Mouse (Mus musculus): ENCODE measurements around the gene Ficd. TPM values are rescaled to one million over a fixed set of nuclear protein-coding genes. Genes with fewer than 3 reads are reported as not detected.
A peak's percentile ranks its signal among the peaks of the same experiment; 100 is the strongest.

Ficd gene
- total RNA-seq (2021) = 10 to 100 TPM in 1 of 2 experiments, 1 to 10 TPM in 1; 9.6 to 12.0 TPM
- long read RNA-seq, experiment 1, transcript Ficd-201 (3 exons, 3,133 nt) = major isoform, 21 of 25 reads
- long read RNA-seq, experiment 1, partial matches to known transcripts = 1 of 25 reads
- long read RNA-seq, experiment 1, other reads (novel, unspliced or antisense) = 3 of 25 reads
- long read RNA-seq, experiment 2, transcript Ficd-201 (3 exons, 3,133 nt) = major isoform, 27 of 32 reads
- long read RNA-seq, experiment 2, partial matches to known transcripts = 3 of 32 reads
- long read RNA-seq, experiment 2, other reads (novel, unspliced or antisense) = 2 of 32 reads

DNA sequence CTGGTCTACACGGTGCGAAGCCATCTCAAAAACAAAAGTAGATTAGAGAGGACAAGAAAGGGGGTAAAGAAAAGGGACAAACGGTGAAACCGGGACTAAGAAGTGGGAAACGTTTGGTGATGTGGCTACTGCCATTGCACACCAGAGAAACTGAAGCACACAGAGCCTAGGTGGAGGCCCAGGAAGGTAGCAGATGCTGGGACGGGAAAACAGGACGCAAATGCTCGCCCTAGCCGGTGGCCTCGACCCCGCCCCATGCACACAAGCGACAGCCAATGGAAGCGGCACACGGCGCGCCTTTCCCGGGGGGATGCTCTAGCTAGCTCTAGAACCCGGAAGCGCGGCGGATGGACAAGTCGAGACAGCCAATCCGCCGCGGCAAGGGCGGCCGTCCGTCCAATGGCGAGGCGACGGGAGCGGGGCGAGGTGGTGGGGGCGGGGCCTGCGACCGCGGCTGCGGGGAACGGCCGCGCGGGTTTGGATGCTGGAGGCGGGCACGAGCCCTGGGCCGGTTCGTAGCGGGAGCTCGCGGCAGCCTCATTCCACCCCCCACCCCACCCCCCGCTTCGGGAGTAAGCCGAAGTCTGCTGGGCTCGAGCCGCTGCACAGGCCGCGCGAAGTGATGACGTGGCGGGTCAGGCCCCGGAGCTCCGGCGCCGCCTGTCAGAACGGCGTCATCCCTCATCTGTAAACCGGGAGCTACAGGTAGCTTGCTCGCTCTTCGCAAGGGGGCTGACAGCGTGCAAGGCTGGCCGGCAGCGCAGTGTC lies at the start of gene Ficd:
TSS of gene Ficd (plus strand) at position 459 of the 768 bp plus-strand sequence.
- DNase-seq (ENCODE audit: low spot score in 2 of 2) = peak; percentile 86 to 93

DNA sequence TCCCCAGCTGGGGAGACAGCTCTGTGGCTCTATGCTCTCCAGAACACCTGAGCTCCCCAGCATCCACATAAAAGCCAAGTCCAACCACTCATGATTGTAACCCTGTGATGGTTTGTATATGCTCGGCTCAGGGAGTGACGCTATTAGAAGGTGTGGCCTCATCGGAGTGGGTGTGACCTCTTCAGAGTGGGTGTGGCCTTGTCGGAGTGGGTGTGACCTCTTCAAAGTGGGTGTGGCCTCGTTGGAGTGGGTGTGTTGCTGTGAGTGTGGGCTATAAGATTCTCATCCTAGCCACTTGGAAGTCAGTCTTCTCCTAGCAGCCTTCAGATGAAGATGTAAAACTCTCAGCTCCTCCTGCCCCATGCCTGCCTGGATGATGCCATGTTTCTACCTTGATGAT lies 48.1 kb upstream of the Ficd start:
- no peak for DNase-seq (ENCODE audit: low spot score in 2 of 2)

DNA sequence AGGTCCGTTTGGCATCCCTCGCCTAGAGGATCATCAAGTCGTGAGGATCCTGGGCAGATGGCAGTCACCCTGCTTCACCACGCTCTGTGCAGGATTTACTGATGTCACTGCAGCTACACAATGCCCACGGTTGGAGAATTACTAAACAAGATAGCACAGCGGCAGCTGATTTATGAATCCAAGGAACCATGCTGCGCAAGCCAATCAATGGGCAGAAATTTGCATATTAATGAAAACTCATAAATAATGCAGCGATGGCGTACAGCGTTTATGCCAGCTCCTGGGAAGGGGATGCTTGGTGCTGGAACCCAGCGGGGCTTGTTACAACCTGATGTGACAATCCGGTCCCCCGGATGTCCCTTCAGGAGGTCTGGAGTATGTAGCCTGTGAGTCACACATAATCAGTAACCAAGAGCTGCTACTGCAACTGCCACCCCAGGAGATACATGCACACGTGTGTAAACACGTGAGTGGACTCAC lies 45.5 kb upstream of the Ficd start:
- peak; percentile 17 to 36 for DNase-seq (ENCODE audit: low spot score in 2 of 2)

DNA sequence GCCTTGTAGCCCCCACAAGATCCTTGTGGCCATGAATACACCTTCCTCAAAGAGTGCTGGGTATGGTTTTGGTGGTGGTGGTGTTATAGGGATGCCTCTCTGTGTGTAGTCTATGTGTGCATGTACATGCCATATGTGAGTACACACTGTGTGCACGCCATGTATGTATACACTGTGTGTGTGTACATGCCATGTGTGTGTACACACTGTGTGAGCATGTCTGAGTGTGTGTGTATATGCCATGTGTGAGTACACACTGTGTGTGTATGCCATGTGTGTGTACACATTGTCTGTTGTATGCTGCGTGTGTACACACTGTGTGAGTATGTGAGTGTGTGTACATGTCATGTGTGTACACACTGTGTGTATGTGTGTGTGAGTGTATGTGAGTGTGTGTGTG lies 44.7 kb upstream of the Ficd start:
- DNase-seq (ENCODE audit: low spot score in 2 of 2) = no peak

DNA sequence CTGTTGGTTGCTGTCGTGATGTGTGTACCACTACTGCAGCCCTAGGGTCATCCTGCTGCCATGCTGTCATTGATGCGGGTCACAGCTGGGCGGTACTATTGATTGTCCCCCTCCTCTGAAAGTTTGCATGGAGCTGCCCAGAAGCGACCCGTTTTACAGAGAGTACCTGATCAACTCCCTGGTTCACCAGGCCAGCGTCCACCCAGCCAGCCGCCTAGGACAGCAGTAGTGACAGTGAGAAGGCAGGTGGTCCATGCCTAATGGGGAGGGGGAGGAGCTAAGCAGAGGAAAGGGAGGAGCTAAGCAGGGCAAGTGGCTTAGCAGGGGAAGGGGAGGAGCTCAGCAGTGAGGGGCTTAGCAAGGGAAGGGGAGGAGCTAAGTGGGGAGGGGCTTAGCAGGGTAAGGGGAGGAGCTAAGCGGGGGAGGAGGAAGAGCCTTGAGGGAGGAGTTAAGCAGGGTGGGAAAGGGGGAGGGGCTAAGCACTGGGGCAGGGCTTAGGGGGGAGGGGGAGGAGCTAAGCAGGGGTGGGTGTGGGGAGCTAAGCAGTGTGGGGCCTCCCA lies 42.3 kb upstream of the Ficd start:
- no peak for DNase-seq (ENCODE audit: low spot score in 2 of 2)

DNA sequence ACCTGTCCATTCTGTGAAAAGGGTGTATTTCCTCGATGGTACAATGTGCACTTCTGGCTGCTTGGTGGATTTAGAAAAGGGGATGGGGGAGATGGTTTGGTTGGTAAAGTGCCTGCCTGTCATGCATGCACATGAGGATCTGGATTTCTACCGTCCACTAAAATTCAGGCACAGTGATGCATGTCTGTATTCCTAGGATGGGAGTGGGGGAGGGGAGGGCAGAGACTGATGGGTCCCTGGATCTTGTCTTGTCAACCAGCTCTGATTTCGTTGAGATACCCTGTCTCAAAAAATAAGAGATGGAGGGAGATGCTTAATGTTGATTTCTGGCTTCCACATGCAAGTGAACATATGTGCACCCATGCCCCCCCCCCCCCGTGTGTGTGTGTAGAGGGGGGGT lies 41.6 kb upstream of the Ficd start:
- DNase-seq (ENCODE audit: low spot score in 2 of 2) = no peak

DNA sequence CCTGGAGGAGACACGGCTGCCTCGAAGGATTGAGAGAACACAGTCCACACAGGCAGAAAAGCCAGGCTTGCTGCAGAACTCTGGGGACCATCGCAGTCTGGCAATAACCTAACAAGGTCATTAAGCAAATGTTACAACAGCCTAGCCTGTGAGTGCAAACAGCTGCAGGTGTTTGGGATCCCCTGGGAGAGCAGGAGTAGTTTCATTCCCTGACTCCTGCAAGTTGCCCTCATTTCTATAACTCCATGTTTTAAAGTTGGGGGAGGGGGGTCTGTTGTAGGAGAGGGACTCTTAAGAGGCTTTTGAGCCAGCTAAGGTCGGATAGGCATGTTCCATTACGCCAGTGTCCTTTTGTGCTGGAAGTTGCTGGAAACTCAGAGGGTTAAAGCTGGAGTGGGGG lies 41.2 kb upstream of the Ficd start:
- no peak for DNase-seq (ENCODE audit: low spot score in 2 of 2)

DNA sequence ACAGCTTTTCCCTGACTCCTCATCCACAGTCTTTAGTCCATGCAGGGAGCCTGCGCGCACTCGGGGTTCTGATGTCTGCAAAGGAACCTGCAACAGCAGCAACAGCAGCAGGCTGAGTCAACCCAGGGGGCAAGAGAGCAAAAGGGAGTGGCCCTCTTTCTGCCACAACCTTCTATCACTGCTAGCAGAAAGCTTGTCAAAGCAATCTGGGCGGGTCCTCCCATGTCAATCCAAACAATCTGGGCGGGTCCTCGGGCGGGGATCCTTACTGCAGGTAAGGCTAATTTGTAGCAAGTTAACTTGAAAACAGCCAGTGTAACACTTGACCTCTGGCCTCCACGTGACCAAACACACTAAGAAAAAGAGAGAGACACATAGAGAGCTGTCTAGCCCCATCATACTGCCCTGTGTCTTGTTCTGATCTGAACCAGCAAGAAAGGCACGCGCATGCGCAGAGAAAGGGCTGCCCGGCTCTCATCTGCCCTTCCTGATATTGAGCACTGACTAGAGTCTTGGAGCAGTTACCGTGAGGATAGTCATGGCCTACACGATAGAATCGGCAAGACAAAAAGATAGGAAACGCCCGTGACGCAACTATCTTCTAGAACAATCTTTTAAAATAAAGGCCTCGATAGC lies 35.1 kb upstream of the Ficd start:
- no peak for DNase-seq (ENCODE audit: low spot score in 2 of 2)

DNA sequence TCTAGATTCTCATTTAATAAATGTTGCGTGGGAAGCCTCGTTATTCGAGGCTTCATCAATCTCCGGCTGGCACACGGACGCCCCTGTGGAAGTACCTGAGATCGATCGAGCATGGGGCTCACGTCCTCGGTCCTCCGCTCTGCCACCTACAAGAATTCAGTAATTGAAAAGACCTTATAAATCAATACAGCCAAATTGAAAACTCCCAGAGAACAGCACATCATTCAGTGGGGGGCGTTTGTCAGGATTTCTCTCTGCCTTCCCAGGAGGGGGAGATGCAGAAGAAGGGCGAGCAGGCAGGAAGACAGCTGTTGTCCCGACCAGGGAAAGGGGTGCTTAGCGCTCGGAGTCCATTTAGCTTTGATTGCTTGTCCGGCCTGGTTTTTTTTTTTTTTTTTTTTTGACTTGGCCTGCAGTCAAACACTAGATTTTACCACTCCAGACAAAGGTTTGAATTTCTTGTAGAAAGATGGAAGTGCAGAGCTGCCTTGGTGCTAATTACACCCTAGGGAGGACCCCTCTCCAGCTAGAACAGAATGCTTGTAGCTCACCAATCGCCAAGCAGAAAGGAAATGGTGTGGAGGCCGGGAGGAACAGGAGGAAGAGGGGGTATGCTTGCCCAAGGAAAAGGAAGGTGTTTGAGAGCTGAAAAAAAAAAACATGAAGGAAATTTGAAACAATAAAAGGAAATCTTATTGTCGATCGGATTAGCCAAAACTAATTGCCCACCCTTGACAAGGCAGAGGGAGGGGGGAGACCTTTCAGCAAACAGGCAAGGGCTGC lies 31.6 kb upstream of the Ficd start:
- DNase-seq (ENCODE audit: low spot score in 2 of 2) = no peak

DNA sequence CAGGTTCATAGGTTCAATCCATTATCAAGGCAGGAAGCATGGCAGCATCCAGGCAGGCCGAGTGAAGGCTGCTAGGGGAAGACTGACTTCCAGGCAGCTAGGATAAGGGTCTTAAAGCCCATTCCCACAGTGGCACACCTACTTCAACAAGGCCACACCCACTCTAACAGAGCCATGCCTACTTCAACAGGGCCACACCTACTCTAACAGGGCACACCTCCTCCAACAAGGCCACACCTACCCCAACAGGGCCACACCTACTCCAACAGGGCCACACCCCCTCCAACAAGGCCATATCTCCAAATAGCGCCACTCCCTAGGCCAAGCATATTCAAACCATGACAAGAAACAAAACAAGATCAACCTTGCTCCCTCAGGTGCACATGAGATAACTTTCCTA lies 22.7 kb upstream of the Ficd start:
- no peak for DNase-seq (ENCODE audit: low spot score in 2 of 2)

DNA sequence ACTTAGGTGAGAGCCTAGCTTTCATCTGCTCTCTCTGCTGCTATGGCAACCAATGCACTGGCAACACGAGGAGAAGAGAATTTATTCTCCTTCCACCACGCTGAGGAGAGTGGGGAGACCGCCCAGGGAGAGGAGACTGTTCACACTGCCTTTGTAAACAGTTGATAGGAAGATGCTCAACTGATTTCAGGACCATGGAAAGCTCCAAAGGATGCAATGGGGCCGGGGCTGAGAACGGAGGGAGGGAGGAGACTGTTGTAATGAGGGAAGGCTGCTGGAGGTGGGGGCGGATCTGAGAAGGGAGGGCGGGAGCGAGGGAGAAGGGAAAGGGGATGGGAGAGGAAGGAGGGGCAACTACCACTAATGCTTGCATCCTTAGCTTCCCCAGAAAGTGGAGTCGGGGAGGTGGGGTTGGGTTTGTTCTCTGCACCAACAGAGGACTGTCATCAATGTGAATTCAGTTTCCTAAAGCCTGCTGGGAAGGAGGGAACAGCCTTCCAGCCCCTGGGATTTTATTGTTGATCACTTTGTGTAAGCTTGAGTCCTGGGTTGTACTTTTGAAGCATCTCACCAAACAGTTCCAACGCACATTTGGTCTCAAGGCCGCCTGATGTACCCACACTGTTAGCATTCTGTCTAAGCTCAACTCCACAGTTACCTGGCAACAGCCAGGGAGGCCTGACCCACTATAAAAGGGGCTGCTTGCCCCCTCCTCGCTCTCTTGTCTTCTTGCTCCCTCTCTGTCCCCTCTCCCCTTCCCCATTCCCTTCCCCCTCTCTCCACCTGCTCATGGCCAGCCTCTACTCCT lies 18.8 kb upstream of the Ficd start:
- DNase-seq (ENCODE audit: low spot score in 2 of 2) = peak; percentile 57 to 72

DNA sequence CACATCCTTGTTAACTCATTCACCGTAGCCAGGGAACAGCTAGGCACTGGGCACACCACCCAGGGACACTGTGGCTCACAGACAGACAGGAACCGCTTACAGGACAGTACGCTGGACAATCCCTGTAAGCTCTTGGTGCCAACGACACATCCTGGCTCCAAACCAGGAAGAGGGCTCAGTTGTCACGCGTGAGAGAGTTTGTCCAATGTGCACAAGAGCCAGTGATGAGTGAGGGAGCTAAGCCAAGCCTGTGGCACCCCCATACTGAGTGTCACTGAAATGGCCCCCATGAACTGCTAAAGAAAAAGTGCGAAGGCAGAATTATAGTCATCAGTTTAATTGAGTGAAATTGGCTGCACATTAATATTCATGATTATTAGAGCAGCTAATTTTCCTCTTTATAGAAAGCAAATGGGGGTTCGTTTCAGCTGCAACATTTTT lies 16.4 kb upstream of the Ficd start:
- no peak for DNase-seq (ENCODE audit: low spot score in 2 of 2)

DNA sequence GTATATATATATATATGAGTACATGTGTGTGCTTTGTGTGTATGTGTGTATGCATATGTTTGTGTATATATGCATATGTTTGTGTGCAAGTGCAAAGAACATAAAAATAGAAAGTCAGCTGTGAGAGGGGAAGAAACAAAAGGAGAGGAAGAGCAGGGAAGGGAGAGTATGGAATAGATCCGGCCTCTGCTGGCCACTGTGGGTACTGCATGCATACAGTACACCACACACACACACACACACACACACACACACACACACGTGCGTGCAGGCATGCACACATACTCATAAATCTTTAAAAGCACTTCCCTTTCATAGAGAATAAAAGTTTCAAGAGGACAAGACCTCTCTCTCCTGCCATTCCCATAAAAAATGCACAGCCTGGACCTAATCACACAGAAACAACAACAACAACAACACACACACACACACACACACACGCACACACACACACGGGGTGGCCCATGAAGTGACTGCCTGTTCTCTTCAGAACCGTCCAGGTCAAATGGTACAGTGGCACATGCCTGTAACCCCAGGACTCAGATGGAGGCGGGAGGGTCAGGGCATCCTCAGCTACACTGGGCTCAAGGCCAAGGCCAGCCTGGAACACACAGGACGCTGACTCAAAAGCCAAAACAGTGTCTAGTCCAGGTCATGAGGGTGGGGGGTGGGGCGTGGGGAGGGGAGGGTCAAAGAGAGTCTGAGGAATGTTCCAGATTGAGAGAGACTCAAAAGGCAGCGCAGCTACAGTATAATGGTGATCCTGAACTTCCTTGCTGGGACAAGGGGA lies 13.2 kb upstream of the Ficd start:
- DNase-seq (ENCODE audit: low spot score in 2 of 2) = no peak

DNA sequence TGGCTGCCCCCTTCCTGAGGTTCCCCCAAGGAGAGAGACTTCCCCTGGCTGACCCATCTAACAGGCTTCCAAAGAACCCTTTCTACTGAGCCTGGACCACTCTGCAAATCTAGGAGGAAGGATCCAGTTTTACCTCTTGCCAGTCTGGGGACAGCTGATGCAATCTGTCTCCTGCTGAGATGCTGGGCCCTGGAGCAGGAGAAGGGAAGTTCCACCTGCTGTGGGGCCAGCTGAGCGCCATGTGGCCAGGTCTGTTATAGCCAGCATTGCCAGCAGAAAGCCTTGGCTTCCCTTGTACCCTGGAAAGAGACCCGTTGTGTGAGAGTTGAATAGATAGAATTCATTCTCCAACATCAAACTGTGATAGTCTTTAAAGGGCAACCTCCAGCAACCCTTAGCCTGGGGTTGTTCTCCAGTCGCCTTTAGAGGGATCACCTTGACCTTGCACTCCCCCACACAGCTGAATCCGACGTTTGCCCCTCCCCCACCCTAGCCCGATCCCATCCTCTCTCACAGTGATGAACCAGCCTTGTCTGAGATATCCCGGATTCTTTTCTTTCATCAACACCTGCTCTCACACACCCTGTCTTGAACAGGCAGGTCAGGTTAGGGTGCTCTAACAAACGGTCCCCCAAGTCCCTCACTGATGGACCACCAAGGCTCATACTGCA lies 11.9 kb upstream of the Ficd start:
- no peak for DNase-seq (ENCODE audit: low spot score in 2 of 2)

DNA sequence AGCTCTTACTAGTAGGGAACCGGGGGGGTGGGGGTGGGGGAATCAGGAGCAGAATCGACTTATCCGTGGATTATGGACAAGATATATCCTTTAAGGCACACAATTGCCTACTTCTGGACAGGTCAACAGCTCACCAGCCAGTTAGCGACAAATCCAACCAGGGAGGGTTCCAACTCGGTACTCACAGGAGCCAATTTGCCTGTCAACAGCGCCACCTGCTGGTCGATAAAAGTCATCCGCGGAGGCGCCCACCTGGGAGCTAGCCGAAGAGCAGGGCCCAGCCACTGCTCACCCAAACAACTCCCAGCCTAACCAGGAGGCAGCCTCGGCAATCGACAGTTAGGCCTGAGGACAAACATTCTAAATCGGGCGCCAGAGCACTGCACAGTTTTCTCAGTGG lies 11.2 kb upstream of the Ficd start, which contains the start of gene 1700069L16Rik:
TSS of gene 1700069L16Rik (minus strand) at position 327 of the 400 bp plus-strand sequence.
- DNase-seq (ENCODE audit: low spot score in 2 of 2) = peak; percentile 83 to 93

DNA sequence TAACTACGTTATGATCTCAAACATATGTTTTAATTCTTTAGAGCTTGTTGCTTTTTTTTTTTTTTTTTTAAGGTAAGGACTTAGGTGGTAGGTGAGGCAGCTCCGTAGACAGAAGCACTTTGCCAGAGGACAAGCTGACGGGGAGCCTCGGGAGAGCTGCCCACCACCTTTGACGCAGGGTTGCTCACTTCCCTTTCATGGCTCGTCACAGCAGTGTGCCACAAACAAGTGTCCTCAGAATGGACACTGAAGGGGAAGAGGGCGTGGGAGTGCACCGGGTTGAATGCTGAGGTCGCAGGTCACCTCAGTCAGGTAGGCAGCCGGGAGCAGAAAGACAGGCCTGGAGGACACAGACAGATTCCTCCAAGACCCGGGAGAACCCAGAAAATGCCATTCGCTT lies 10.2 kb upstream of the Ficd start:
- DNase-seq (ENCODE audit: low spot score in 2 of 2) = no peak

DNA sequence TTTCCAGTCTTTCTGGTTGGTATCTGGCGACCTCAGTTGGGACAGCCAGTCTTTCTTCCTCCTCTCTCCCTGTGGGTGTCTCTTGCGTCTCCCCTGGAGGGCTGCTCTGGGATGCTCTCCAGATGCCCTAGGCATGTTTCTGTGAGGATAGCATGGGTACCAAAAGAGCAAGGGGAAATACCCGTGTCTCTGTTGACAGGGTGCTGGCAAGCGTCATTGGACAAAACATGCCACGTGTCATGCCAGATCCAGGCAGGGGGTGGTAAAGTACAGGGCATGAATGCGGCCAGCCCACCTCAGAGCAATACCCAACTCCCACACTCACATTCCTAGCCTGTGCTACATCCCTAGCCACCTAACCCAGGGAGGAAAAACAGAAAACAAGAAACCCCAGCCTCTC lies 9.0 kb upstream of the Ficd start:
- DNase-seq (ENCODE audit: low spot score in 2 of 2) = no peak

DNA sequence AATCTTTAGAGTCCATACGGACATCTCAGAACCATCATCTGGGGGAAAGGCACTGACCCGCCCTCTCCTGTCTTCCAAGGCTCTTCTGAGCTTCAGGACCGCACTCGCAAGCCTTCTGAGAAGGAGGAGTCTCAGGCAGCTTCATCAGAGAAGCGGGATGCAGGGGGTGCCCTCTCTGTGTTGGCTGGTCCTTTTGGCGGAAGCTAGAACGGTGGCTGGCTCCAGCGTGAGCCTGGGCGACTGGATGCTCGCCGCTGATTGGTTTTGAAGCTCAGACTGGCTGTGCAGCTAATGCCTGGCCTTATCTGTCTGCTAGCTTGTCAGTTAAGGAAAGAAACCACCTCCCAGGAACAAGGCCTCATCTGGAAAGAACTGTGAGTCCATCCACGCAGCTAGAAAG lies 8.4 kb upstream of the Ficd start:
- DNase-seq (ENCODE audit: low spot score in 2 of 2) = no peak

DNA sequence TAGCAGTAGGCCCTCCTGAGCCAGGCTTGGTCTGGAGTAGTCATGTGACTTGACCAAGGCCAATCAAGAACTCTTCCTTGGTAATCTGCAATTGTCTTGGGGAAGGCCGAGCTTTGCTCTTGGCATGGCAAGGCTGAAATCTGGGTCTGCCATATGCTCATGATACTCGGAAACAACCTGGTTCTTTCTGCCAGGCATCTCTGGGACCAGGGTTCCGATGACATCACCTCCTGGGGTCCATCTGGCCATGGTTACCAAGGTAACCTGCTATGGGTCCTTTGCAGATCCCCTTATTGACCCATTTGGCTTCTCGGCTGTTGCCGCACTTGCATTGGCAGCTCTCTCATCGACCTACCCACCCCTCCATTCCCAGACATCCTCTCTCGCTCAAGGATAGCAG lies 7.6 kb upstream of the Ficd start:
- DNase-seq (ENCODE audit: low spot score in 2 of 2) = no peak
